In the genomic region with DNA sequence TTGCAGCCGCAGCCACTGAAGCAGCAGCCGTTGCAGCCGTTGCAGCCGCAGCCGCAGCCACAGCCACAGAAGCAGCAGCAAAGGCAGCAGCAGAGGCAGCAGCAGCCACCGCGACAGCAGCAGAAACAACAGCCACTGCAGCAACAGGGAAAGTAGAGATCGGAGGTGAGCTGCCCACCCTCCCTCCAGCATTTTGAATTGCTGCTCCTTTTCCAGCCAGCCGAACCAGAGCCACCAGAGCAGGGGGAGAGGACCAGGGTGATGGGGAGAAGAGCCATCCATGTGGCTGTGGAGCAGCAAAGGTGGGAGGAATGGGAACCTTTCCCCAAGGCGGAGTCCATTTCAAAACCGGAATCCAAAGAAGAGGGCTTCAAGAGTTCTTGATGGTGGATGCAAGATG, we compare ENCODE assay signal across 27 mouse cellular contexts. TPM values are rescaled to one million over a fixed set of nuclear protein-coding genes. Genes with fewer than 3 reads are reported as not detected.
DNase-seq lines count a peak whose midpoint lies in the region; ATAC-seq and TF ChIP-seq lines count a peak whose summit lies in the region.
"Had no signal": no experiment of that assay in that cellular context is flagged by ENCODE, and none has a peak within 500 bp of the region (broad histone marks: within the 10 kb centered on the region; RNA-seq: fewer than 3 reads in every experiment).

No protein-coding gene starts in this region.

- H3K4me3 ChIP-seq in testis, adult 2 months (ENCODE audit: control insufficient read depth, low read depth, low read length): peak overlapping the region; percentile 77
- H3K4me3 ChIP-seq in ES-Bruce4 (ENCODE audit: low read depth, low read length): peak overlapping the region; percentile 2; the same call in 1 of the 2 replicates
- H3K4me3 ChIP-seq in forebrain, postnatal 0 days (ENCODE audit: low read depth, low read length): no peak overlapping the region
- H3K4me3 ChIP-seq: embryonic facial prominence, embryonic 13.5 days; embryonic facial prominence, embryonic 15.5 days; erythroblast, embryonic 14.5 days had no signal

- no peaks in the 10 kb centered on the region for H3K36me3 ChIP-seq in testis, adult 2 months (ENCODE audit: control insufficient read depth, insufficient read depth, low read length)
- H3K36me3 ChIP-seq in ES-Bruce4 (ENCODE audit: control insufficient read depth, insufficient read depth, low read length, poor library complexity, severe bottlenecking): no peaks in the 10 kb centered on the region
- no peaks in the 10 kb centered on the region for H3K36me3 ChIP-seq in forebrain, postnatal 0 days (ENCODE audit: insufficient read depth)
- H3K36me3 ChIP-seq: embryonic facial prominence, embryonic 13.5 days; embryonic facial prominence, embryonic 15.5 days had no signal

- no peak for TF ChIP-seq CTCF in testis, adult 2 months (IDR thresholded peaks at IDR 0.05; ENCODE audit: control insufficient read depth, insufficient read depth, insufficient replicate concordance, low read depth, low read length)
- TF ChIP-seq CTCF in ES-Bruce4 (IDR thresholded peaks at IDR 0.05; ENCODE audit: low read depth, low read length): no peak
- no peak for TF ChIP-seq CTCF in forebrain, postnatal 0 days (IDR thresholded peaks at IDR 0.05; ENCODE audit: low read depth)

- H3K27ac ChIP-seq in testis, adult 2 months (ENCODE audit: control insufficient read depth, insufficient read depth, low read depth, low read length): no peak overlapping the region
- H3K27ac ChIP-seq in ES-Bruce4 (ENCODE audit: insufficient read depth, low read length): no peak overlapping the region
- no peak overlapping the region for H3K27ac ChIP-seq in forebrain, postnatal 0 days (ENCODE audit: low read depth, low read length)
- H3K27ac ChIP-seq: embryonic facial prominence, embryonic 13.5 days; embryonic facial prominence, embryonic 15.5 days had no signal

- H3K4me2 ChIP-seq in forebrain, postnatal 0 days (ENCODE audit: low read depth): no peak overlapping the region
- H3K4me2 ChIP-seq: embryonic facial prominence, embryonic 13.5 days; embryonic facial prominence, embryonic 15.5 days had no signal

- TF ChIP-seq EP300 in ES-Bruce4 (IDR thresholded peaks at IDR 0.05; ENCODE audit: insufficient read depth, low read depth, low read length): no peak

- 92% methylated on average over 11 of the region's 11 CpGs for WGBS in forebrain, postnatal 0 days

- H3K4me1 ChIP-seq in testis, adult 2 months (ENCODE audit: control insufficient read depth, insufficient read depth, low read length): no peaks in the 10 kb centered on the region
- no peaks in the 10 kb centered on the region for H3K4me1 ChIP-seq in ES-Bruce4 (ENCODE audit: control insufficient read depth, insufficient read depth, low read length)
- H3K4me1 ChIP-seq in forebrain, postnatal 0 days (ENCODE audit: insufficient read depth): no peaks in the 10 kb centered on the region
- H3K4me1 ChIP-seq: embryonic facial prominence, embryonic 13.5 days; embryonic facial prominence, embryonic 15.5 days had no signal

- ATAC-seq in forebrain, postnatal 0 days: no peak
- no peak for ATAC-seq in erythroid progenitor cell, adult 5-6 weeks (replicated peaks; ENCODE audit: low FRiP score, poor library complexity, severe bottlenecking)
- ATAC-seq: forebrain, embryonic 14.5 days; forebrain, embryonic 16.5 days had no signal

- H3K9ac ChIP-seq in ES-Bruce4 (ENCODE audit: low read depth, poor library complexity, severe bottlenecking): no peak overlapping the region
- no peak overlapping the region for H3K9ac ChIP-seq in forebrain, postnatal 0 days
- H3K9ac ChIP-seq: embryonic facial prominence, embryonic 13.5 days; embryonic facial prominence, embryonic 15.5 days had no signal

- no peak for TF ChIP-seq POLR2A in testis, adult 2 months (IDR thresholded peaks at IDR 0.05; ENCODE audit: control insufficient read depth, low read depth, low read length)
- no peak for TF ChIP-seq POLR2A in ES-Bruce4 (IDR thresholded peaks at IDR 0.05; ENCODE audit: insufficient read depth, low read length)

- no peaks in the 10 kb centered on the region for H3K9me3 ChIP-seq in ES-Bruce4 (replicated peaks; ENCODE audit: control insufficient read depth, insufficient read depth, low read length, poor library complexity, severe bottlenecking)
- no peaks in the 10 kb centered on the region for H3K9me3 ChIP-seq in forebrain, postnatal 0 days (ENCODE audit: low read length)
- H3K9me3 ChIP-seq: embryonic facial prominence, embryonic 13.5 days; embryonic facial prominence, embryonic 15.5 days had no signal

- no peaks in the 10 kb centered on the region for H3K27me3 ChIP-seq in testis, adult 2 months (ENCODE audit: control insufficient read depth, insufficient read depth, low read length)
- no peaks in the 10 kb centered on the region; the same call in 1 of the 2 replicates for H3K27me3 ChIP-seq in ES-Bruce4 (ENCODE audit: control insufficient read depth, insufficient read depth, low read length, poor library complexity, severe bottlenecking)
- H3K27me3 ChIP-seq in forebrain, postnatal 0 days (ENCODE audit: insufficient read depth, low read length): no peaks in the 10 kb centered on the region
- H3K27me3 ChIP-seq: embryonic facial prominence, embryonic 13.5 days; embryonic facial prominence, embryonic 15.5 days had no signal

- DNase-seq in testis, postnatal 14 days (ENCODE audit: low spot score): no peak
- DNase-seq in forebrain, postnatal 0 days: no peak
- DNase-seq: adrenal gland, adult 2 months; adrenal gland, postnatal 10 days; adrenal gland, postnatal 25 days; cerebellum, adult 11 months; cerebellum, adult 18-20 months; cerebellum, adult 8-10 months; cerebellum, adult 9-11 months; cerebellum, postnatal 36 days; embryo, embryonic 11 days had no signal

RNA-seq across cellular contexts. Expression of gene Fam170b, which starts 2.4 kb away (rescaled TPM):
- 211 and 224 TPM in 2 replicates for polyA plus RNA-seq in testis, adult 2 months (2012; rRNA removed)
- not detected in 2 replicates for polyA plus RNA-seq in ES-Bruce4 (2011; ENCODE audit: insufficient read depth, insufficient read length, low read depth, missing spikeins)
- total RNA-seq in forebrain, postnatal 0 days (2014; rRNA removed): not detected in 2 replicates
- not detected in 2 replicates for polyA plus RNA-seq in forebrain, postnatal 0 days (2015; fragmentation: Nextera tagmentation; extraction: Ambion mirVana)
- total RNA-seq in erythroid progenitor cell, adult 5-6 weeks (2015; ENCODE audit: low replicate concordance): not detected in 2 replicates
- not detected in 2 replicates for total RNA-seq in erythroid progenitor cell, adult 5-6 weeks (2017; ENCODE audit: low replicate concordance)
- total RNA-seq: adrenal gland, postnatal 10 days; adrenal gland, postnatal 4 days; common myeloid progenitor, adult 5-6 weeks; MEL had no signal
- polyA plus RNA-seq: brain, embryonic 14.5 days; C2C12; embryonic facial prominence, embryonic 11.5 days; embryonic facial prominence, embryonic 13.5 days; erythroblast, embryonic 14.5 days; forebrain, embryonic 11.5 days; forebrain, embryonic 14.5 days; forebrain, embryonic 16.5 days had no signal

RNA-seq across cellular contexts. Expression of gene Vstm4, which starts 20.4 kb away (rescaled TPM):
- polyA plus RNA-seq in testis, adult 2 months (2012; rRNA removed): 4.5 and 5.9 TPM in 2 replicates
- not detected in 2 replicates for polyA plus RNA-seq in ES-Bruce4 (2011; ENCODE audit: insufficient read depth, insufficient read length, low read depth, missing spikeins)
- total RNA-seq in forebrain, postnatal 0 days (2014; rRNA removed): 7.0 and 8.9 TPM in 2 replicates
- 8.2 and 8.5 TPM in 2 replicates for polyA plus RNA-seq in forebrain, postnatal 0 days (2015; fragmentation: Nextera tagmentation; extraction: Ambion mirVana)
- 1.1 and 1.3 TPM in 2 replicates for total RNA-seq in erythroid progenitor cell, adult 5-6 weeks (2015; ENCODE audit: low replicate concordance)
- total RNA-seq in erythroid progenitor cell, adult 5-6 weeks (2017; ENCODE audit: low replicate concordance): 1.4 and 2.6 TPM in 2 replicates
- total RNA-seq: common myeloid progenitor, adult 5-6 weeks; MEL had no signal
- polyA plus RNA-seq: C2C12; erythroblast, embryonic 14.5 days had no signal

RNA-seq across cellular contexts. Expression of gene Tmem273, which starts 50.4 kb away (rescaled TPM):
- polyA plus RNA-seq in testis, adult 2 months (2012; rRNA removed): not detected in 2 replicates
- not detected in 2 replicates for polyA plus RNA-seq in ES-Bruce4 (2011; ENCODE audit: insufficient read depth, insufficient read length, low read depth, missing spikeins)
- total RNA-seq in forebrain, postnatal 0 days (2014; rRNA removed): 0.31 TPM in 1 of 2 replicates, not detected in the other
- polyA plus RNA-seq in forebrain, postnatal 0 days (2015; fragmentation: Nextera tagmentation; extraction: Ambion mirVana): 0.13 and 0.28 TPM in 2 replicates
- 1.8 and 4.6 TPM in 2 replicates for total RNA-seq in erythroid progenitor cell, adult 5-6 weeks (2015; ENCODE audit: low replicate concordance)
- 1.3 and 15.4 TPM in 2 replicates for total RNA-seq in erythroid progenitor cell, adult 5-6 weeks (2017; ENCODE audit: low replicate concordance)
- total RNA-seq: ES-E14, MEL had no signal
- polyA plus RNA-seq: erythroblast, embryonic 14.5 days; forebrain, embryonic 11.5 days had no signal

Comparison
In these comparisons a context has a peak if more than half of its experiments do, and no peak if none do; other contexts are left out.
1. RNA of gene Fam170b, which starts 2.4 kb away (polyA plus RNA-seq): 211 to 224 TPM in testis, adult 2 months; not detected in ES-Bruce4 and not detected in forebrain, postnatal 0 days; every median in the first group is over 100 times any median in the second.